Mouse (Mus musculus): ENCODE results near the gene Ttc30a1. TPM values are rescaled to one million over a fixed set of nuclear protein-coding genes. Genes with fewer than 3 reads are reported as not detected.
"Not testable (repeated sequence)": the region's sequence is repeated elsewhere in the genome, so short reads cannot be mapped to it uniquely, and the experiment has no call there.

Ttc30a1 gene
- total RNA-seq, 2 experiments from 2014 or later: 1.4 to 1.5 TPM

GRCm38 (mm10) chr2:75983091-75983490, 1.3 kb upstream of the Ttc30a1 start:
- no peak for DNase-seq

- DNase-seq: no peak
These were observed 859 bp upstream of the Ttc30a1 start for GRCm38 (mm10) chr2:75982626-75983025.

- DNase-seq: not testable (repeated sequence)
These were observed 781 bp downstream of the Ttc30a1 start for GRCm38 (mm10) chr2:75980933-75981439.

GRCm38 (mm10) chr2:75977752-75978368, 3.9 kb downstream of the Ttc30a1 start, which contains the start of gene Ttc30a2:
Ttc30a2 (minus strand) TSS chr2:75978170.
- not testable (repeated sequence) for DNase-seq

- DNase-seq: not testable (repeated sequence)
These were observed 5.7 kb downstream of the Ttc30a1 start for GRCm38 (mm10) chr2:75976070-75976469.

GRCm38 (mm10) chr2:75974131-75974530, 7.6 kb downstream of the Ttc30a1 start:
- no peak for DNase-seq

- DNase-seq: peak; percentile 33
These were observed 16.8 kb downstream of the Ttc30a1 start for GRCm38 (mm10) chr2:75964972-75965371.

- DNase-seq: peak; percentile 60
These were observed 17.3 kb downstream of the Ttc30a1 start for GRCm38 (mm10) chr2:75964512-75964911.

GRCm38 (mm10) chr2:75964051-75964450, 17.7 kb downstream of the Ttc30a1 start:
- no peak for DNase-seq

GRCm38 (mm10) chr2:75963211-75963840, 18.4 kb downstream of the Ttc30a1 start:
- DNase-seq: no peak

GRCm38 (mm10) chr2:75960366-75961330, 21.1 kb downstream of the Ttc30a1 start:
- no peak for DNase-seq

GRCm38 (mm10) chr2:75959850-75960365, 21.9 kb downstream of the Ttc30a1 start:
- peak; percentile 32 for DNase-seq

GRCm38 (mm10) chr2:75959183-75959849, 22.5 kb downstream of the Ttc30a1 start:
- DNase-seq: no peak

- no peak for DNase-seq
These were observed 26.1 kb downstream of the Ttc30a1 start for GRCm38 (mm10) chr2:75955709-75956108.

- DNase-seq: no peak
These were observed 28.4 kb downstream of the Ttc30a1 start for GRCm38 (mm10) chr2:75953320-75953719.

- no peak for DNase-seq
These were observed 31.1 kb downstream of the Ttc30a1 start for GRCm38 (mm10) chr2:75950685-75951084.

GRCm38 (mm10) chr2:75938117-75939063, 43.4 kb downstream of the Ttc30a1 start, which contains the start of gene Ttc30b:
Ttc30b (minus strand) TSS chr2:75938585.
- peak; percentile 76 for DNase-seq

- DNase-seq: not testable (repeated sequence)
These were observed 44.1 kb downstream of the Ttc30a1 start for GRCm38 (mm10) chr2:75937520-75938116.

- not testable (repeated sequence) for DNase-seq
These were observed 45.1 kb downstream of the Ttc30a1 start for GRCm38 (mm10) chr2:75936685-75937084.

- DNase-seq: no peak
These were observed 48.2 kb downstream of the Ttc30a1 start for GRCm38 (mm10) chr2:75933541-75933940.

All from gastrocnemius, postnatal 10 days (tissue).